Mouse (Mus musculus) midbrain, postnatal 0 days (tissue): Measurements from ENCODE around the gene Dusp21. TPM values are rescaled to one million over a fixed set of nuclear protein-coding genes. Genes with fewer than 3 reads are reported as not detected.

Source experiments
- ATAC-seq: fragments of 200-750 bp; cut with Nextera tagmentation; 2 replicates; pipeline ENCODE4 v1.8.0; 2017; ENCODE audit warnings: moderate number of reproducible peaks, mild to moderate bottlenecking, moderate TSS enrichment, moderate library complexity; ENCODE audit not compliant: low FRiP score
- DNase-seq: peaks from one replicate; pipeline ENCODE4 v3.0.0-alpha.2; 2015; ENCODE audit warnings: low spot score
- H3K27ac ChIP-seq: fragments of 300-500 bp; sonication (generic); 2 replicates; pipeline ENCODE4 v1.5.1; 2014; ENCODE audit warnings: low read depth, mild to moderate bottlenecking, low read length, mixed read lengths
- H3K27me3 ChIP-seq: fragments of 300-500 bp; sonication (generic); 2 replicates; pipeline ENCODE4 v1.6.1; 2014; ENCODE audit warnings: low read length, control low read depth, mixed read lengths; ENCODE audit not compliant: insufficient read depth
- H3K36me3 ChIP-seq: fragments of 300-500 bp; sonication (generic); 2 replicates; pipeline ENCODE4 v1.6.1; 2014; ENCODE audit warnings: low read length, control low read depth, mixed read lengths; ENCODE audit not compliant: insufficient read depth
- H3K4me1 ChIP-seq: fragments of 300-500 bp; sonication (generic); 2 replicates; pipeline ENCODE4 v1.6.1; 2014; ENCODE audit warnings: mild to moderate bottlenecking, control low read depth, antibody characterized with exemption, low read length, mixed read lengths; ENCODE audit not compliant: insufficient read depth
- H3K4me2 ChIP-seq: fragments of 300-500 bp; sonication (generic); 2 replicates; pipeline ENCODE4 v1.6.1; 2014; ENCODE audit warnings: low read depth, mild to moderate bottlenecking, low read length, mixed read lengths; ENCODE audit not compliant: poor library complexity, severe bottlenecking
- H3K4me3 ChIP-seq: fragments of 300-500 bp; sonication (generic); 2 replicates; pipeline ENCODE4 v1.5.1; 2014; ENCODE audit warnings: low read depth, mild to moderate bottlenecking, low read length, moderate library complexity
- H3K9ac ChIP-seq: fragments of 300-500 bp; sonication (generic); replicated peaks from 2 replicates; pipeline ENCODE4 v1.6.1; 2014; ENCODE audit warnings: mild to moderate bottlenecking, low read length, moderate library complexity, mixed read lengths; ENCODE audit not compliant: poor library complexity, severe bottlenecking
- H3K9me3 ChIP-seq: fragments of 300-500 bp; sonication (generic); 2 replicates; pipeline ENCODE4 v1.6.1; 2016; ENCODE audit warnings: low read length, control low read depth
- CTCF ChIP-seq: IDR thresholded peaks from 2 replicates; pipeline ENCODE4 v1.5.1; 2016; ENCODE audit warnings: antibody characterized with exemption, mild to moderate bottlenecking
- WGBS: fragments of 180-500 bp; shearing (Covaris S2); extraction: QIAGEN DNeasy Blood & Tissue Kit; methylation state at CpG from one replicate; pipeline ENCODE4 v1.1.7; 2014; 5-methylcytosine and 5-hydroxymethylcytosine counted together
- polyA plus RNA-seq: library from polyadenylated mRNA; unstranded; fragments of >200 nt; fragmentation: Nextera tagmentation; extraction: Ambion mirVana; gene quantifications from 2 replicates; pipeline ENCODE4 v1.2.1, GENCODE M21; 2015
- total RNA-seq: library from RNA; depleted of rRNA; stranded (reverse); fragments of >200 nt; gene quantifications from 2 replicates; pipeline ENCODE4 v1.2.3, GENCODE M21; 2014

The Dusp21 gene
- total and polyA plus RNA-seq, 2 experiments from 2014 or later, result not detected

GRCm38 (mm10) chrX:18163917-18164624 lies 18.4 kb downstream of the Dusp21 start:
- DNase-seq, result peak; percentile 10
- ATAC-seq, result no peak
- no peaks in the 10 kb centered on the region for H3K4me1 ChIP-seq

DNA sequence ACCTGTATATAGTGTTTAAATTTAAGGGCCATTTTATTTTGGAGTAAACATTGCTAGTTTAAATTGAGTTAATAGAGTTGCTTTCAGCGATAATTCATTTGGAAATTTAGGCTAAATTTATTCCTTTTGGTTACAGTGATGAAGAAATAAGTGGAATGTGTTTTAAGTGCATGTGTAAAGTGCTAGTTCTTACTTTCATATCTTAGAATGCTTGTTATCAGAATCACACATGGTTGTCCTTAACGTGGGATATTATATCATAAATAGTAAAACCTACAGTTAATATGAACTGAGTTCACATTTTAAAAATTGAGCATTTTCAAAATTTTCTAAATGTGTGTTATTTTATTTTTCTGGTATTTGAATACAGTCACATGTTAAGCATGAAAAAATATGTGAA lies 19.5 kb downstream of the Dusp21 start:
- no peaks in the 10 kb centered on the region for H3K27me3 ChIP-seq
- H3K36me3 ChIP-seq, result no peaks in the 10 kb centered on the region
- H3K9me3 ChIP-seq, result no peaks in the 10 kb centered on the region
- DNase-seq (no peak), ATAC-seq (no peak)
- no peaks in the 10 kb centered on the region for H3K4me1 ChIP-seq
- no peak for TF ChIP-seq CTCF
- H3K4me2 ChIP-seq, result peak overlapping the region; percentile 65; the same call in 1 of the 2 replicates
- no peak overlapping the region for H3K9ac ChIP-seq
- H3K4me3 ChIP-seq, result no peak overlapping the region; the same call in 1 of the 2 replicates
- 63% methylated on average over 2 of the region's 2 CpGs for WGBS
- H3K27ac ChIP-seq, result no peak overlapping the region

More at GRCm38 (mm10) chrX:18163917-18164624, 18.4 kb downstream of the Dusp21 start:
- Histone ChIP-seq H3K4me2 (peak overlapping the region; percentile 65), H3K36me3 (no peaks in the 10 kb centered on the region), H3K9me3 (no peaks in the 10 kb centered on the region), H3K9ac (peak overlapping the region; percentile 84), H3K27ac (peak overlapping the region; percentile 95; the same call in 1 of the 2 replicates), H3K27me3 (no peaks in the 10 kb centered on the region), H3K4me3 (peak overlapping the region; percentile 81)
- TF ChIP-seq CTCF, result no peak
- under 1% methylated on average over 10 of the region's 10 CpGs for WGBS

DNA sequence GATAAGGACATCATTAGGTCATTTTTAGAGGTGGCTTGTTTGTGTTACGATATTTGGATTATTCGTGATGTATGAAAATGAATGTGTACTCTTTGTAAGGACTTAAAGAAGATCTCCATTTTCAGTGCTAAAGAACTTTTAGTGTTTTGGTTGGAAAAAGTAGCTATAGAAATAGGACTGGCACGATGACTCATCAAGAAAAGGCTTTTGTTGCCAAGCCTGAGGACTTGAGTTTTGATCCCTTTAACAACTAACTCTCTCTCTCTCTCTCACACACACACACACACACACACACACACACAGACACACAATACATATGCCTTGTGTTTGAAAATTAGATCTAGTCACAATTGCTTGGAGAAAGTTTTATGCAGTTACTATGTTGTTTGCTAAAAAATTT lies 21.3 kb downstream of the Dusp21 start:
- Histone ChIP-seq H3K27ac (no peak overlapping the region), H3K27me3 (no peaks in the 10 kb centered on the region), H3K4me3 (no peak overlapping the region), H3K4me2 (no peak overlapping the region), H3K9me3 (no peaks in the 10 kb centered on the region), H3K4me1 (no peaks in the 10 kb centered on the region), H3K36me3 (no peaks in the 10 kb centered on the region), H3K9ac (no peak overlapping the region)
- ATAC-seq, result no peak
- WGBS, result 79% methylated on average over 3 of the region's 3 CpGs
- TF ChIP-seq CTCF, result no peak
- DNase-seq, result no peak

DNA sequence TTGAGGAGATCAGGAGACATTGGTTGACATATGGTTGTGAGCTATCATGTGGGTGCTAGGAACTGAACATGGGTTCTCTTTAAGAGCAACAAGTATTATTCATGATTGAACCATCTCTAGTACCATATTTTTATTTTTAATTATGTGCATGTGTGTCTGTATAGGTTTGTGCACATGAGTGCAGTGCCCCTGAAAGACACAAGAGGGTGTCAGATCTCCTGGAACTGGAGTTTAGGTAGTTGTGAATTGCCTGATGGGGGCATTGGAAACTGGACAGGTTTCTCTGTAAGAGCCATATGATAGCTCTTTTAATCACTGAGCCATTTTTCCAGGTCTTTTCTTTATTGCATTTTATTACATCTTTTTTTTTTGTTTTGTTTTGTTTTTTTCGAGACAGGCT lies 23.3 kb downstream of the Dusp21 start:
- ATAC-seq (no peak), DNase-seq (no peak)
- TF ChIP-seq CTCF, result peak; percentile 26; the same call in 1 of the 2 replicates
- Histone ChIP-seq H3K4me3 (no peak overlapping the region), H3K9ac (no peak overlapping the region), H3K36me3 (no peaks in the 10 kb centered on the region), H3K9me3 (no peaks in the 10 kb centered on the region), H3K4me2 (no peak overlapping the region), H3K27me3 (no peaks in the 10 kb centered on the region), H3K27ac (no peak overlapping the region), H3K4me1 (no peaks in the 10 kb centered on the region)
- WGBS, result 94% methylated on average over 1 of the region's 1 CpGs

DNA sequence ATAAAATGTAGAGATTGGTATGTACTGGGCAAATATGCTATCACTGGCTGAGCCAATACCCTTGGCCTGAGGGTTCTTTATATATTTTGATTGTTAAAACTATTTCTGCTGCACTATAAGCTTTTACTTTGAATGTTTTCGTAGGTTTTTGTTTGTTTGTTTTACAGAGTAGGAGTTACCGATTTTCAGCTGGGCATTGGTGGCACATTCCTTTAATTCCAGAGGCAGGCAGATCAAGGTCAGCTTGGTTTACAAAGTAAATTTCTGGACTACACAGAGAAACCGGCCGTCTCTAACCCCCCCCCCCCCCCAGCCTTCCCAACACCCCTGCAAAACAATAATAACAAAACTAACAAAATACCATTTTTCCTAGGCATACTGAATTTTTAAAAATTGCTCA lies 29.2 kb downstream of the Dusp21 start:
- TF ChIP-seq CTCF, result no peak
- Histone ChIP-seq H3K27me3 (no peaks in the 10 kb centered on the region), H3K4me1 (no peaks in the 10 kb centered on the region), H3K9ac (no peak overlapping the region), H3K4me3 (no peak overlapping the region), H3K9me3 (no peaks in the 10 kb centered on the region), H3K4me2 (no peak overlapping the region), H3K36me3 (no peaks in the 10 kb centered on the region), H3K27ac (no peak overlapping the region)
- WGBS, result 72% methylated on average over 4 of the region's 4 CpGs
- DNase-seq (no peak), ATAC-seq (no peak)

- Histone ChIP-seq H3K27ac (no peak overlapping the region), H3K4me2 (no peak overlapping the region), H3K4me3 (no peak overlapping the region), H3K27me3 (no peaks in the 10 kb centered on the region), H3K9ac (no peak overlapping the region), H3K36me3 (no peaks in the 10 kb centered on the region), H3K4me1 (no peaks in the 10 kb centered on the region), H3K9me3 (no peaks in the 10 kb centered on the region)
- ATAC-seq (no peak), DNase-seq (no peak)
- WGBS, result 87% methylated on average over 4 of the region's 4 CpGs
- TF ChIP-seq CTCF, result no peak
Observed at GRCm38 (mm10) chrX:18177803-18178202, 32.1 kb downstream of the Dusp21 start.
